Mouse (Mus musculus) liver, postnatal 0 days (tissue): ENCODE results near the gene Dapk3. TPM values are rescaled to one million over a fixed set of nuclear protein-coding genes. Genes with fewer than 3 reads are reported as not detected.
A peak's percentile ranks its signal among the peaks of the same experiment; 100 is the strongest.

ENCODE experiments used
- ATAC-seq: fragments of 200-750 bp; cut with Nextera tagmentation; 2 replicates; pipeline ENCODE4 v1.8.0; 2017; ENCODE audit warnings: mild to moderate bottlenecking, moderate library complexity
- DNase-seq: peaks from one replicate; pipeline ENCODE4 v3.0.0-alpha.2; 2016
- H3K27ac ChIP-seq: fragments of 300-500 bp; sonication (generic); 2 replicates; pipeline ENCODE4 v1.5.1; 2014; ENCODE audit warnings: antibody characterized with exemption, moderate library complexity, mild to moderate bottlenecking, low read depth
- H3K27me3 ChIP-seq: fragments of 300-500 bp; sonication (generic); 2 replicates; pipeline ENCODE4 v1.6.1; 2014; ENCODE audit warnings: low read length, control low read depth, mixed read lengths; ENCODE audit not compliant: insufficient read depth
- H3K36me3 ChIP-seq: fragments of 300-500 bp; sonication (generic); replicated peaks from 2 replicates; pipeline ENCODE4 v1.6.1; 2014; ENCODE audit warnings: mild to moderate bottlenecking, control low read depth, low read length, moderate library complexity, mixed read lengths; ENCODE audit not compliant: insufficient read depth
- H3K4me1 ChIP-seq: fragments of 300-500 bp; sonication (generic); 2 replicates; pipeline ENCODE4 v1.6.1; 2014; ENCODE audit warnings: antibody characterized with exemption, mild to moderate bottlenecking, control low read depth; ENCODE audit not compliant: insufficient read depth
- H3K4me2 ChIP-seq: fragments of 300-500 bp; sonication (generic); 2 replicates; pipeline ENCODE4 v1.6.1; 2014; ENCODE audit warnings: low read depth, mild to moderate bottlenecking, low read length, moderate library complexity, mixed read lengths
- H3K4me3 ChIP-seq: fragments of 300-500 bp; sonication (generic); 2 replicates; pipeline ENCODE4 v1.5.1; 2014; ENCODE audit warnings: low read depth, low read length
- H3K9ac ChIP-seq: fragments of 300-500 bp; sonication (generic); replicated peaks from 2 replicates; pipeline ENCODE4 v1.6.1; 2014; ENCODE audit warnings: mild to moderate bottlenecking, moderate library complexity
- H3K9me3 ChIP-seq: fragments of 300-500 bp; sonication (generic); 2 replicates; pipeline ENCODE4 v1.6.1; 2016; ENCODE audit warnings: mild to moderate bottlenecking, control low read depth, low read length, mixed read lengths
- CTCF ChIP-seq: sonication (generic); IDR thresholded peaks from 2 replicates; pipeline ENCODE4 v1.5.1; 2016; ENCODE audit warnings: antibody characterized with exemption, low read depth
- EP300 ChIP-seq: IDR thresholded peaks from 2 replicates; pipeline ENCODE4 v1.6.1; 2016; ENCODE audit warnings: antibody characterized with exemption, low read depth, mild to moderate bottlenecking
- WGBS: fragments of 180-500 bp; shearing (Covaris S2); extraction: QIAGEN DNeasy Blood & Tissue Kit; methylation state at CpG from one replicate; pipeline ENCODE4 v1.1.7; 2014; ENCODE audit not compliant: insufficient replicate concordance; 5-methylcytosine and 5-hydroxymethylcytosine counted together
- polyA plus RNA-seq: library from polyadenylated mRNA; unstranded; fragments of >200 nt; fragmentation: Nextera tagmentation; extraction: Ambion mirVana; gene quantifications from 2 replicates; pipeline ENCODE4 v1.2.1, GENCODE M21; 2015

Gene Dapk3
- polyA plus RNA-seq, 1 experiment from 2014 or later, result 15.3 TPM

DNA sequence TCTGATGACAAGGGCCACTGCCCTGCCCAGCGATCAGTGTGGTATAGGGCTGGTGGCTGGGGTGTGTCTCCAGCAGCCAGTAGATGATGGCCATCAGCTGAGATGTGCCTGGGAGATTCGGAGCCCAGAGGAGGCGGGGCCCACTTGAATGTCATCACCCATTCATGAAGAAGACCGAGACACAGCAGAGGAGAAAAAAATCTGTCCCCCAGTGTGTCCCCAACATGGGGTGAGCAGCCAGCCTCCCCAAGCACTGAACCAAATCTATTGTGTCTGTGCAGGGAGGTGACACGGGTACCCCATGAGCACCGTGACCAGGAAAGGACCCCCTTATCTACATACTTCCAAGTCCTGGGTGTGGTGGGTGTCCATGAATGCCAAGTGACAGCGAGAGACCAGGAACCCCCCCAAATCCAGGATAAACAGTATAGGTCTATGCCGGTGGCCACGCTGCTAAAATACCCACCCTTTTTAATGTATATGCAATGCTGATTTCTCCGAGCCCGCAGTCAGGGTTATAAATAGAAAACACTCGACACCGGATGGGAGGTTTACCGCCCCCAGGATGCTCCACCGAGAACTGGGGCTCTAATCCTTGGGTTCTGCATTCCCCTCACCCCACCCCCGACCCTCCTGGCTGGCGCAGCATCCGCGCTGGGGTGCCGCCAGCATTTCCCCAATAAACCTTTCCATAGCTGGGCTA is 47.1 kb downstream of the Dapk3 start:
- TF ChIP-seq EP300 (no peak), CTCF (no peak)
- 11% methylated on average over 20 of the region's 20 CpGs for WGBS
- no peak overlapping the region for H3K4me3 ChIP-seq

DNA sequence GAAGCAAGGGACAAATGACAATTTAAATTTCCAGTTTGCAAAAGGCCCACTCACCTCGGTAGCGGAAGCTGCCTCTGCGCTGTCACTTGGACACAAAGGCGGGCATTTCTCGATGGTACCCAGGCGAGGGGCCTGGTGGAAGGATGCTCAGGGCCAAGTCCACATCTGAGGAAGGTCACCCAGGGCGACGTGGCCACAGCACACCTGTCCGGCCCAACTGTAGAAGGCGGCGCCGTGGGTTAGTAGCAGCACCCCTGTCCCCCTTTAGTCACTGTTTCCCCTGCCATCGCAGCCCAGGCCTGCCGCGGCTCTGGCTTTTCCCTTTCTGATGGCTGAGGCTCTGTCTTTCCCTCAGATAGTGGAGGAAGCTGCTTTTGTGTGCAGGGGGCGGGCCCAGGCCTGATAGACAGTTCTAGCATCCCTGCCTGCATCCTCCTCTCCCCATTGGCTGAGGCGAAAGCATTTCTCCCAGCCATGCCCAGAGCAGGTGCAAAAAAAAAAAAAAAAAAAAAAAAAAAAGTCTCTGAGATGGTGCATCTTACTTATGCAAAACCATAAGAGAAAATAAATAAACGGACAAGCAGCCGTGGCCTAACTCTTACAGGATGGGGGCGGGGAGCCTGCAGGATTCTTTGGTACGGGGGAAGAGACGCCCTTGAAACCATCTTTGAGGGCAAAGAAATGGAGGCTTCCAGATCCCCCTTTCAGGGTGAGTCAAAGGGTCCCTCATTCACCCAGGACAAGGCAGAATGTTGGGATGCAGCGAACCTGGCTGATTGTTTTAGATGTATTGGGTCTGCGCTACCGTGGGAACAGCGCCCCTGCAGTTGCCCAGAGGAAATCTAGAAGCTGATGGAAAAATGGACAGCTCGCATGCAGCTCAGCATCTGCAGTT is 47.9 kb downstream of the Dapk3 start, which contains the start of gene Atcay:
Gene Atcay, minus strand, starts transcription at position 396 of the 895 bp plus-strand sequence.
- Histone ChIP-seq H3K4me1 (peaks cover 13% of the 10 kb centered on the region), H3K4me3 (no peak within 1 kb of the TSS), H3K27ac (no peak within 1 kb of the TSS), H3K36me3 (no peaks in the 10 kb centered on the region), H3K9me3 (no peaks in the 10 kb centered on the region), H3K27me3 (peaks cover 30% of the 10 kb centered on the region), H3K9ac (no peak within 1 kb of the TSS), H3K4me2 (no peak within 1 kb of the TSS)
- ATAC-seq (no peak), DNase-seq (peak; percentile 22)
- TF ChIP-seq CTCF, result peak; percentile 60
- no peak for TF ChIP-seq EP300
- 14% methylated on average over 27 of the region's 27 CpGs for WGBS

More for the DNA sequence above, 47.1 kb downstream of the Dapk3 start:
- H3K36me3 ChIP-seq, result no peaks in the 10 kb centered on the region
- peaks cover 30% of the 10 kb centered on the region for H3K27me3 ChIP-seq
- no peak overlapping the region for H3K4me2 ChIP-seq
- no peak overlapping the region for H3K9ac ChIP-seq
- DNase-seq (no peak), ATAC-seq (no peak)
- peaks cover 13% of the 10 kb centered on the region for H3K4me1 ChIP-seq
- H3K27ac ChIP-seq, result no peak overlapping the region
- H3K9me3 ChIP-seq, result no peaks in the 10 kb centered on the region

DNA sequence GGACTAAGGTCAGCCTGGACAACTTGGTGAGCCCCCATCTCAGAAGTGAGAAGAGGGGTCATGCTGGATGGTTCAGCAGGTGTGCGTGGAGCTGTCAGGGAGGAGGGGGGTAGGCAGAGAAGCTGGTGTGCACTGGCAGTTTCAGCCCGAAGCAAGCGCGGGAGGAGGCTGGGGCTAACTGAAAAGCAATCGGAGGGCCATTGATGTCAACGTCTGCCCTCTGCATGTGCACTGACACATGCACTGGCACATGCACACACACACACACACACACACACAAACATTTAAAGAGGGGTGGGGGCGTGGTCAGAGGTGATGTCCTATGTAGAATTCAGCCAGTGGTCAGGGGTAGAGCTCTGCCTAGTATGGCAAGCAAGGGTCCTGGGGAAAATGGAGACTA is 48.6 kb downstream of the Dapk3 start:
- no peak for DNase-seq
- no peak overlapping the region for H3K27ac ChIP-seq
- peaks cover 13% of the 10 kb centered on the region for H3K4me1 ChIP-seq
- no peak overlapping the region for H3K4me2 ChIP-seq
- H3K27me3 ChIP-seq, result peaks cover 30% of the 10 kb centered on the region
- H3K9me3 ChIP-seq, result no peaks in the 10 kb centered on the region
- ATAC-seq, result no peak
- H3K4me3 ChIP-seq, result no peak overlapping the region
- 53% methylated on average over 7 of the region's 7 CpGs for WGBS
- H3K9ac ChIP-seq, result no peak overlapping the region
- no peaks in the 10 kb centered on the region for H3K36me3 ChIP-seq
- TF ChIP-seq EP300, result no peak
- no peak for TF ChIP-seq CTCF

DNA sequence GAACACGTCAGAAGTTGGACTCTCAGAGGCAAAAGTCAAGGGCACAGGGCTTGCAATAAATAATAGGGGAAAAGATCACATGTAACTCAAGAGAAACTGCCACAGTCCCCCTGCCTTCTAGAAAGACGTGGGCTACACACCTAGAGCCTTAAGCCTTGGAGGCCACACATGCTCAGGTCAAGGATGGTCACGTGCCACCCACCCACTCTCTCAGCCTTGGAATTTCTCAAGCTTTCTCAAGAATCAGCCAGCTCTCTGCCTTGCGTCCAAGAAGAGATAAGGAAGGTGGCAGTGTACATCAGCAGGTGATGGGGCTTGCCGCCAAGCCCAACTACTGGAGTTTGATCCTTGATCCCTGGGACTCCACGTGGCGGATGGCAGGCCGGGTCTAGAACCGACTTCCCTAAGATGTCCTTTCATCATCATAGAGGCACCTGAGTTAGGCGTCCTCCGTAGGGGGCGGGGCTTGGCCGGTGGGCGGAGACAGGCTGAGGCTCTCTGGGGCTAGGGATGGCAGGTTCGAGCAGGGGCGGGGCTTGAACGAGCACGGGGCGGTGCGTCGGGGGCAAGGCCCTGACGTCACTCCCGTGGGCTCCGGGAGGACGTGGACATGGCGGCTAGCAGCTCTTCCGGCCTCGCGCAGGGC is 49.9 kb downstream of the Dapk3 start, which contains the start of gene Zfr2:
Gene Zfr2, plus strand, starts transcription at position 576 of the 646 bp plus-strand sequence.
- ATAC-seq, result peak; percentile 90
- H3K36me3 ChIP-seq, result no peaks in the 10 kb centered on the region
- H3K27me3 ChIP-seq, result peaks cover 30% of the 10 kb centered on the region
- H3K27ac ChIP-seq, result peak within 1 kb of the TSS; percentile 76
- TF ChIP-seq CTCF (no peak), EP300 (no peak)
- H3K4me2 ChIP-seq, result peak within 1 kb of the TSS; percentile 89
- peaks cover 13% of the 10 kb centered on the region for H3K4me1 ChIP-seq
- peak within 1 kb of the TSS; percentile 65 for H3K4me3 ChIP-seq
- peak within 1 kb of the TSS; percentile 73 for H3K9ac ChIP-seq
- H3K9me3 ChIP-seq, result no peaks in the 10 kb centered on the region
- 5% methylated on average over 29 of the region's 29 CpGs for WGBS
- DNase-seq, result peak; percentile 95

DNA sequence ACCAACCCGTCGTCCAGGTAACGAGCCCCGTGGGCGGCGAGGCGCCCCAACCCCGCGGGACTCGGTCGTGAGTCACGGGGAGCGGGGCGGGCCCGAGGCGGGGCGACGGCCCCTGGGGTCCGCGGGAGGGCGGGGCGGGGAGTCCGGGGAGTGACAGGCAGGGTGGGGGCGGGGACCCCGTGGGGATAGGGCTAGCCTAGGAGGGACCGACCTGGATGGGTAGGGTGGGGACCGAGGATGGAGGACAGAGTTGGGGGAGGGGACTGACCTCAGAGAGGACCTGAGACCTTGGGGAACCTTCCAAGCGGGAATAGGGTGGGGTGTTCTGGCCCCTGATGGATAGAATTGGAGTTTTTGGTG is 50.4 kb downstream of the Dapk3 start:
- WGBS, result 2% methylated on average over 23 of the region's 28 CpGs
- Histone ChIP-seq H3K9me3 (no peaks in the 10 kb centered on the region), H3K4me2 (peak overlapping the region; percentile 89), H3K27ac (peak overlapping the region; percentile 76), H3K4me1 (peaks cover 13% of the 10 kb centered on the region), H3K4me3 (peak overlapping the region; percentile 65), H3K27me3 (peaks cover 26% of the 10 kb centered on the region), H3K36me3 (no peaks in the 10 kb centered on the region), H3K9ac (peak overlapping the region; percentile 73)
- DNase-seq (no peak), ATAC-seq (peak; percentile 67)
- TF ChIP-seq EP300 (no peak), CTCF (no peak)

DNA sequence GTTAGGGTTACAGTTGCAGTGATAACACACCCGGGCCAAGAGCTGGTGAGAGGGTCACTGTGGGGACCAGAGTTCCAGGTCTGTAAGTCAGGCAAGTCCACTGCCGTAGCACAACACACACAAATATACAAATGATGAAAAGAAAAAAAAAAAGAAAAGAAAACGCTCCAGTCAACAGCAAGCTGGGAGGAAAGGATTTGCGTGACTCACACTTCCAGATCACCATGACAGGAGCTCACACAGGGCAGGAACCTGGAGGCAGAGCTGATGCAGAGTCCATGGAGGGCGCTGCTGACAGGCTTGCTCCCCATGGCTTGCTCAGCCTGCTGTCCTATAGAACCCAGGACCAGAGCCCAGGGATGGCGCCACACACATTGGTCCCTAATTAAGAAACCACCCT is 51.4 kb downstream of the Dapk3 start:
- no peak for ATAC-seq
- no peak overlapping the region for H3K4me3 ChIP-seq
- DNase-seq, result no peak
- no peak overlapping the region for H3K4me2 ChIP-seq
- H3K9me3 ChIP-seq, result no peaks in the 10 kb centered on the region
- WGBS, result 61% methylated on average over 6 of the region's 6 CpGs
- peaks cover 26% of the 10 kb centered on the region for H3K27me3 ChIP-seq
- no peak overlapping the region for H3K9ac ChIP-seq
- no peak overlapping the region for H3K27ac ChIP-seq
- TF ChIP-seq CTCF, result no peak
- TF ChIP-seq EP300, result no peak
- H3K4me1 ChIP-seq, result peaks cover 13% of the 10 kb centered on the region
- no peaks in the 10 kb centered on the region for H3K36me3 ChIP-seq
